Mouse (Mus musculus): ENCODE results near the gene Llcfc1. TPM values are rescaled to one million over a fixed set of nuclear protein-coding genes. Genes with fewer than 3 reads are reported as not detected.

The Llcfc1 gene
- polyA plus RNA-seq, 1 experiment: not detected

DNA sequence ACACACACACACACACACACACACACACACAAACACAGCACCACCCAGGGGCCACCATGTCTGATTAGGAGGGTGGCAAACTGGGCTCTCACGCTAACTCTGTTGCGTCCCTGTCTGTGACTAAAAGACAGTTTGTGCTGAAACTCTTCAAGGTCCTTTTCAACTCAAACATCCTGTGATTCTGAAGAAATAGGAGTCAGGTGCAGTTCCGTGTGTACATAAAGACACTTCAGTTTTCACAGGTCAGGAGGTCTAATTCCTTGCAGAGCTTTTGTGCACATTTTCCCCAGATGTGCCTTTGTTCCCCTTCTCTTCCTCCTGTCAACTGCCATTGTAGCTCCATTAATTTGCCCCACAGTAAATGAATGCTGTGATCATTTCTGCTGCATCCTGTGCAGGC lies 43.8 kb upstream of the Llcfc1 start:
- TF ChIP-seq POLR2A (IDR thresholded peaks at IDR 0.05; ENCODE audit: insufficient read length, low read depth) (no peak), TCF12 (IDR thresholded peaks at IDR 0.05; ENCODE audit: insufficient read depth, poor library complexity, severe bottlenecking) (no peak), POLR2AphosphoS2 (IDR thresholded peaks at IDR 0.05; ENCODE audit: insufficient read length, low read depth) (no peak), SRF (IDR thresholded peaks at IDR 0.05; ENCODE audit: control insufficient read depth, insufficient read length, low read depth) (no peak), USF1 (IDR thresholded peaks at IDR 0.05; ENCODE audit: low read depth) (no peak), CEBPB (IDR thresholded peaks at IDR 0.05; ENCODE audit: insufficient read depth, poor library complexity, severe bottlenecking) (no peak), MYOD1 (IDR thresholded peaks at IDR 0.05; ENCODE audit: control insufficient read depth in 1 of 3, insufficient read length in 2 of 3, low read depth in 2 of 3) (no peak), MAX (IDR thresholded peaks at IDR 0.05; ENCODE audit: low read depth) (no peak), REST (IDR thresholded peaks at IDR 0.05; ENCODE audit: insufficient read depth, insufficient read length) (no peak), MYOG (IDR thresholded peaks at IDR 0.05; ENCODE audit: control insufficient read depth in 1 of 3, insufficient read depth in 1 of 3, insufficient read length in 2 of 3, low read depth in 2 of 3) (no peak), E2F4 (IDR thresholded peaks at IDR 0.05; ENCODE audit: insufficient read depth) (no peak), TCF3 (IDR thresholded peaks at IDR 0.05; ENCODE audit: insufficient read length, low read depth) (no peak)
- Histone ChIP-seq H3ac (ENCODE audit: control insufficient read depth, insufficient read length) (no peak overlapping the region), H3K36me3 (ENCODE audit: control insufficient read depth, insufficient read depth) (no peaks in the 10 kb centered on the region), H3K4me2 (ENCODE audit: low read depth) (no peak overlapping the region), H3K27me3 (ENCODE audit: control insufficient read depth, insufficient read depth, insufficient read length) (no peaks in the 10 kb centered on the region), H3K4me3 (no peak overlapping the region), H3K79me2 (ENCODE audit: control insufficient read depth, insufficient read depth) (no peaks in the 10 kb centered on the region)

DNA sequence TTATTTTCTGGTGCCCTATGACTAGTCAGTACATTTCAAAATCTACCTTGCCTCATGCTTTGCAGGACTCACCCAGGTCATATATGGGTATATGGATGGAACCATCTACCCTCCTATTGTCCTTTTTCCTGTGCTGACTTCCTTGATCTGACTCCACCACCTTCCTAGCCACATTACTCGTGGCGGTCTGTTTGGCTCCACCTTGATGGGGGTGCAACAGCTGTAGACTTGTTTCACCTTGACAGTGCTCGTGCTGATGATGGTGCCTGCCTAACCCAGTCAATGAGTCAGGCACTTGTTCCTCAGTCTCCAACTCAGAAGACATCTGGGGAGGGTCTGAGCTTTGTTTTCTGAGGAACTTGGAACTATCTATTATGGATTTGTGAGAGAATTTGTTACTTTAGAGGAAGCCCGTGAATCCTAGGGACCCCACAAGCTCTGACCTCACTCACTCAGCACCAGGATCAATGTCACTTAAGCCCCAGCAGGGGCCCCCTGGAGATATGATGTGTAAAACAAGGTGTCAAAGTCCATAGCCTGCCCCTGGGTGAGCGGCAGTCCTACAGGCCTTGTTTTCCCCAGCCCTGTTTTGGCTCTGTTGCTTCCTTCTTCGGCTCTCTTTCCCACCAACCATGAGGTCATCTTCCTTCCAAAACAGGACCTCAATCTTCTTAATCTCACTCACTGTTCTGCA lies 42.9 kb upstream of the Llcfc1 start:
- H3K4me3 ChIP-seq: no peak overlapping the region
- TF ChIP-seq MYOD1 (IDR thresholded peaks at IDR 0.05; ENCODE audit: control insufficient read depth in 1 of 3, insufficient read length in 2 of 3, low read depth in 2 of 3) (no peak), MAX (IDR thresholded peaks at IDR 0.05; ENCODE audit: low read depth) (no peak), POLR2A (IDR thresholded peaks at IDR 0.05; ENCODE audit: insufficient read length, low read depth) (no peak), POLR2AphosphoS2 (IDR thresholded peaks at IDR 0.05; ENCODE audit: insufficient read length, low read depth) (no peak), TCF3 (IDR thresholded peaks at IDR 0.05; ENCODE audit: insufficient read length, low read depth) (no peak), TCF12 (IDR thresholded peaks at IDR 0.05; ENCODE audit: insufficient read depth, poor library complexity, severe bottlenecking) (no peak), SRF (IDR thresholded peaks at IDR 0.05; ENCODE audit: control insufficient read depth, insufficient read length, low read depth) (no peak), REST (IDR thresholded peaks at IDR 0.05; ENCODE audit: insufficient read depth, insufficient read length) (no peak), E2F4 (IDR thresholded peaks at IDR 0.05; ENCODE audit: insufficient read depth) (no peak), USF1 (IDR thresholded peaks at IDR 0.05; ENCODE audit: low read depth) (no peak), MYOG (IDR thresholded peaks at IDR 0.05; ENCODE audit: control insufficient read depth in 1 of 3, insufficient read depth in 1 of 3, insufficient read length in 2 of 3, low read depth in 2 of 3) (no peak), CEBPB (IDR thresholded peaks at IDR 0.05; ENCODE audit: insufficient read depth, poor library complexity, severe bottlenecking) (no peak)
- H3K79me2 ChIP-seq (ENCODE audit: control insufficient read depth, insufficient read depth): no peaks in the 10 kb centered on the region

DNA sequence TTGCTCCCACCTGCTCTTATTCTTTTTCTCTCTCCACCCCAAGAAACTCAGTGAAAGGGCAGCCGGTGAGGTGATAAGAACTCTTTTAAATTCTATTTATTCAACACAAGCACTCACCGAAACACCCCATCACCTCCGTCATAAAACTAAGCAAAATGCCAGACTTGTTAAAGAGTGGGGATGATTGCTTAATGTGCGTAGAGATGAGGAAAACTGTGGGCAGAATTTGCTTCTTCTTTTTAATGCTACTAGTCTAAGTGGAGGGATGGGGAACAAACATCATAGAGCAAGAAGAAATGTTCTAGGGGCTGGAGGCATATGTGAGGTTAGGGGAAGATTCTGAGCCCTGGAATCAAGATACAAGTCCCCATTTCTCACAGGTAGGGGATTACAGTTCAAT lies 41.5 kb upstream of the Llcfc1 start:
- H3K4me2 ChIP-seq (ENCODE audit: low read depth): no peak overlapping the region
- no peaks in the 10 kb centered on the region for H3K27me3 ChIP-seq (ENCODE audit: control insufficient read depth, insufficient read depth, insufficient read length)
- TF ChIP-seq MAX (IDR thresholded peaks at IDR 0.05; ENCODE audit: low read depth) (no peak), MYOG (IDR thresholded peaks at IDR 0.05; ENCODE audit: control insufficient read depth in 1 of 3, insufficient read depth in 1 of 3, insufficient read length in 2 of 3, low read depth in 2 of 3) (no peak), POLR2AphosphoS2 (IDR thresholded peaks at IDR 0.05; ENCODE audit: insufficient read length, low read depth) (no peak), CEBPB (IDR thresholded peaks at IDR 0.05; ENCODE audit: insufficient read depth, poor library complexity, severe bottlenecking) (no peak), TCF3 (IDR thresholded peaks at IDR 0.05; ENCODE audit: insufficient read length, low read depth) (no peak), SRF (IDR thresholded peaks at IDR 0.05; ENCODE audit: control insufficient read depth, insufficient read length, low read depth) (no peak), REST (IDR thresholded peaks at IDR 0.05; ENCODE audit: insufficient read depth, insufficient read length) (no peak), POLR2A (IDR thresholded peaks at IDR 0.05; ENCODE audit: insufficient read length, low read depth) (no peak), E2F4 (IDR thresholded peaks at IDR 0.05; ENCODE audit: insufficient read depth) (no peak), USF1 (IDR thresholded peaks at IDR 0.05; ENCODE audit: low read depth) (no peak), MYOD1 (IDR thresholded peaks at IDR 0.05; ENCODE audit: control insufficient read depth in 1 of 3, insufficient read length in 2 of 3, low read depth in 2 of 3) (no peak), TCF12 (IDR thresholded peaks at IDR 0.05; ENCODE audit: insufficient read depth, poor library complexity, severe bottlenecking) (no peak)
- H3K36me3 ChIP-seq (ENCODE audit: control insufficient read depth, insufficient read depth): no peaks in the 10 kb centered on the region
- H3K4me3 ChIP-seq: no peak overlapping the region
- H3ac ChIP-seq (ENCODE audit: control insufficient read depth, insufficient read length): no peak overlapping the region
- no peaks in the 10 kb centered on the region for H3K79me2 ChIP-seq (ENCODE audit: control insufficient read depth, insufficient read depth)

More for the DNA sequence above, 42.9 kb upstream of the Llcfc1 start:
- no peak overlapping the region for H3K4me2 ChIP-seq (ENCODE audit: low read depth)
- no peak overlapping the region for H3ac ChIP-seq (ENCODE audit: control insufficient read depth, insufficient read length)
- no peaks in the 10 kb centered on the region for H3K27me3 ChIP-seq (ENCODE audit: control insufficient read depth, insufficient read depth, insufficient read length)
- no peaks in the 10 kb centered on the region for H3K36me3 ChIP-seq (ENCODE audit: control insufficient read depth, insufficient read depth)

- no peak overlapping the region for H3K4me3 ChIP-seq
- H3K36me3 ChIP-seq (ENCODE audit: control insufficient read depth, insufficient read depth): no peaks in the 10 kb centered on the region
- H3K27me3 ChIP-seq (ENCODE audit: control insufficient read depth, insufficient read depth, insufficient read length): no peaks in the 10 kb centered on the region
- H3ac ChIP-seq (ENCODE audit: control insufficient read depth, insufficient read length): no peak overlapping the region
- TF ChIP-seq MYOD1 (IDR thresholded peaks at IDR 0.05; ENCODE audit: control insufficient read depth in 1 of 3, insufficient read length in 2 of 3, low read depth in 2 of 3) (no peak), POLR2A (IDR thresholded peaks at IDR 0.05; ENCODE audit: insufficient read length, low read depth) (no peak), USF1 (IDR thresholded peaks at IDR 0.05; ENCODE audit: low read depth) (no peak), E2F4 (IDR thresholded peaks at IDR 0.05; ENCODE audit: insufficient read depth) (no peak), REST (IDR thresholded peaks at IDR 0.05; ENCODE audit: insufficient read depth, insufficient read length) (no peak), MYOG (IDR thresholded peaks at IDR 0.05; ENCODE audit: control insufficient read depth in 1 of 3, insufficient read depth in 1 of 3, insufficient read length in 2 of 3, low read depth in 2 of 3) (no peak), TCF12 (IDR thresholded peaks at IDR 0.05; ENCODE audit: insufficient read depth, poor library complexity, severe bottlenecking) (no peak), POLR2AphosphoS2 (IDR thresholded peaks at IDR 0.05; ENCODE audit: insufficient read length, low read depth) (no peak), TCF3 (IDR thresholded peaks at IDR 0.05; ENCODE audit: insufficient read length, low read depth) (no peak), MAX (IDR thresholded peaks at IDR 0.05; ENCODE audit: low read depth) (no peak), SRF (IDR thresholded peaks at IDR 0.05; ENCODE audit: control insufficient read depth, insufficient read length, low read depth) (no peak), CEBPB (IDR thresholded peaks at IDR 0.05; ENCODE audit: insufficient read depth, poor library complexity, severe bottlenecking) (no peak)
- H3K4me2 ChIP-seq (ENCODE audit: low read depth): no peak overlapping the region
- H3K79me2 ChIP-seq (ENCODE audit: control insufficient read depth, insufficient read depth): no peaks in the 10 kb centered on the region
Observed at GRCm38 (mm10) chr6:41643227-41643626, 41.0 kb upstream of the Llcfc1 start.

All from myocyte (in vitro differentiated cells).